Mouse (Mus musculus): ENCODE data around the gene Nt5c3. TPM values are rescaled to one million over a fixed set of nuclear protein-coding genes. Genes with fewer than 3 reads are reported as not detected.

Nt5c3 gene
- polyA plus RNA-seq (2017; shearing (Covaris generic)) = 51.0 TPM

GRCm38 (mm10) chr6:56923726-56924707 lies at the start of gene Nt5c3, which contains the start of gene Vmn1r4:
TSS of gene Nt5c3 (minus strand) at chr6:56923932.
TSS of gene Vmn1r4 (plus strand) at chr6:56924015.

GRCm38 (mm10) chr6:56969973-56970372 lies 46.2 kb upstream of the Nt5c3 start, which contains the start of gene Vmn1r5:
TSS of gene Vmn1r5 (plus strand) at chr6:56970273.

Other genes with a start within 250 kb of the Nt5c3 start
- 137 TPM for gene Lsm5, start 219.2 kb downstream of the Nt5c3 start, polyA plus RNA-seq (2017; shearing (Covaris generic))
- 84.8 TPM for gene Avl9, start 209.0 kb downstream of the Nt5c3 start, polyA plus RNA-seq (2017; shearing (Covaris generic))
- gene Kbtbd2, start 126.1 kb downstream of the Nt5c3 start, polyA plus RNA-seq (2017; shearing (Covaris generic)) = 106 TPM
- not detected for gene Fkbp9, start 91.9 kb downstream of the Nt5c3 start, polyA plus RNA-seq (2017; shearing (Covaris generic))
- not detected for gene Vmn1r4, start 83 bp upstream of the Nt5c3 start, polyA plus RNA-seq (2017; shearing (Covaris generic))
- gene Vmn1r5, start 46.3 kb upstream of the Nt5c3 start, polyA plus RNA-seq (2017; shearing (Covaris generic)) = not detected
- gene Vmn1r6, start 73.3 kb upstream of the Nt5c3 start, polyA plus RNA-seq (2017; shearing (Covaris generic)) = 0.07 TPM
- not detected for gene Vmn1r7, start 101.4 kb upstream of the Nt5c3 start, polyA plus RNA-seq (2017; shearing (Covaris generic))
- gene Vmn1r8, start 108.4 kb upstream of the Nt5c3 start, polyA plus RNA-seq (2017; shearing (Covaris generic)) = not detected
- not detected for gene Vmn1r9, start 142.9 kb upstream of the Nt5c3 start, polyA plus RNA-seq (2017; shearing (Covaris generic))
- gene Vmn1r10, start 185.5 kb upstream of the Nt5c3 start, polyA plus RNA-seq (2017; shearing (Covaris generic)) = not detected
- gene Vmn1r11, start 209.5 kb upstream of the Nt5c3 start, polyA plus RNA-seq (2017; shearing (Covaris generic)) = 0.16 TPM
- 0.37 TPM for gene Vmn1r12, start 233.0 kb upstream of the Nt5c3 start, polyA plus RNA-seq (2017; shearing (Covaris generic))